In the genomic region with DNA sequence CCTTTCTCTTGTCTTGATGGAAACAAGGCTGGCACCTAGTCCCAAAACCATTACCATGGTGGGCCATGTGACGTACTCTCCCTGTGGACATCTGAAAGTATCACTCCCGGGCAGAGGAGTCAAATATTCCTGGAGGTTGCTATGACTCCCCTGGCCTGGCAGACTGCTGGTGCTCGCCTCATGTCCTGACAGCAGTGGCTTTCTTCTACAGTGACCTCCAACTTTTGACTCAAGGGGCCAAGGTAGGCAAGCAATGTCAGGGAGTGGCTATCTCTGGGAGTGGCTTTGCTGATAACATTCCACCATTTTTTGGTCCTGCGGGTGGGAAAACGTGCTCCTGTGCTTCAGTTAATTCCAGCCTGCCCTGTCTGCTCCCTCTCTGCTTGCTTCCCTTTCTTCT, we compare ENCODE assay signal across 18 mouse cellular contexts. TPM values are rescaled to one million over a fixed set of nuclear protein-coding genes. Genes with fewer than 3 reads are reported as not detected.
DNase-seq lines count a peak whose midpoint lies in the region; ATAC-seq lines count a peak whose summit lies in the region.
"Had no signal": no experiment of that assay in that cellular context is flagged by ENCODE, and none has a peak within 500 bp of the region (broad histone marks: within the 10 kb centered on the region; RNA-seq: fewer than 3 reads in every experiment).

No protein-coding gene starts in this region.

- H3K4me2 ChIP-seq in hindbrain, embryonic 13.5 days, result no peak overlapping the region
- H3K4me2 ChIP-seq: embryonic facial prominence, embryonic 12.5 days; forebrain, embryonic 12.5 days; hindbrain, embryonic 15.5 days had no signal

- no peak for DNase-seq in hindbrain, embryonic 10.5 days (ENCODE audit: low spot score)
- peak; percentile 48 for DNase-seq in ES-CJ7 (ENCODE audit: low read depth, low spot score)
- DNase-seq in ZHBTc4 (ENCODE audit: low read depth, low spot score), result peak; percentile 70
- DNase-seq in thymus, postnatal 36 days, result no peak
- DNase-seq in thymus, adult 18-20 months, result no peak
- DNase-seq: adrenal gland, postnatal 10 days; cerebellum, adult 11 months; cerebellum, adult 8-10 months; cerebellum, postnatal 14 days; embryo, embryonic 11 days; gastrocnemius, postnatal 14 days; heart, postnatal 14 days; kidney, adult 11 months had no signal

- no peak overlapping the region for H3K9ac ChIP-seq in hindbrain, embryonic 13.5 days
- H3K9ac ChIP-seq: embryonic facial prominence, embryonic 12.5 days; forebrain, embryonic 12.5 days; hindbrain, embryonic 15.5 days had no signal

- H3K4me3 ChIP-seq in hindbrain, embryonic 10.5 days, result no peak overlapping the region
- H3K4me3 ChIP-seq in hindbrain, embryonic 13.5 days, result no peak overlapping the region
- H3K4me3 ChIP-seq: embryonic facial prominence, embryonic 12.5 days; forebrain, embryonic 12.5 days; hindbrain, embryonic 15.5 days had no signal

- no peaks in the 10 kb centered on the region for H3K27me3 ChIP-seq in hindbrain, embryonic 10.5 days (ENCODE audit: insufficient read depth, poor library complexity, severe bottlenecking)
- no peaks in the 10 kb centered on the region for H3K27me3 ChIP-seq in hindbrain, embryonic 13.5 days
- H3K27me3 ChIP-seq: embryonic facial prominence, embryonic 12.5 days; forebrain, embryonic 12.5 days; hindbrain, embryonic 15.5 days had no signal

- no peaks in the 10 kb centered on the region for H3K9me3 ChIP-seq in hindbrain, embryonic 10.5 days
- no peaks in the 10 kb centered on the region for H3K9me3 ChIP-seq in hindbrain, embryonic 13.5 days
- H3K9me3 ChIP-seq: embryonic facial prominence, embryonic 12.5 days; forebrain, embryonic 12.5 days; hindbrain, embryonic 15.5 days had no signal

- no peak for ATAC-seq in hindbrain, embryonic 13.5 days (ENCODE audit: low FRiP score)
- ATAC-seq: forebrain, embryonic 16.5 days had no signal

- 81% methylated on average over 5 of the region's 5 CpGs for WGBS in hindbrain, embryonic 10.5 days
- whole genome bisulfite sequencing in hindbrain, embryonic 13.5 days, result 82% methylated on average over 5 of the region's 5 CpGs

- H3K36me3 ChIP-seq in hindbrain, embryonic 10.5 days, result no peaks in the 10 kb centered on the region
- no peaks in the 10 kb centered on the region for H3K36me3 ChIP-seq in hindbrain, embryonic 13.5 days
- H3K36me3 ChIP-seq: embryonic facial prominence, embryonic 12.5 days; forebrain, embryonic 12.5 days; hindbrain, embryonic 15.5 days had no signal

- peaks cover 53% of the 10 kb centered on the region for H3K4me1 ChIP-seq in hindbrain, embryonic 10.5 days (replicated peaks)
- peaks cover 28% of the 10 kb centered on the region for H3K4me1 ChIP-seq in hindbrain, embryonic 13.5 days (replicated peaks)

- H3K27ac ChIP-seq in hindbrain, embryonic 10.5 days, result 0 out of 2 replicates have a peak overlapping the region, but pooled peaks have one; percentile 9
- no peak overlapping the region for H3K27ac ChIP-seq in hindbrain, embryonic 13.5 days
- H3K27ac ChIP-seq: embryonic facial prominence, embryonic 12.5 days; forebrain, embryonic 12.5 days; hindbrain, embryonic 15.5 days had no signal

RNA-seq across cellular contexts. Expression of gene Ptgfrn, which starts 54.7 kb away (rescaled TPM):
- polyA plus RNA-seq in hindbrain, embryonic 10.5 days (2016; fragmentation: Nextera tagmentation; extraction: Ambion mirVana), result 2.0 and 2.1 TPM in 2 replicates
- polyA plus RNA-seq in hindbrain, embryonic 13.5 days (2015; fragmentation: Nextera tagmentation; extraction: Ambion mirVana), result 2.1 and 2.4 TPM in 2 replicates

Comparison
In these comparisons a context has a peak if more than half of its experiments do, and no peak if none do; other contexts are left out.
1. DNase-seq: peak in ES-CJ7 (single experiment) and ZHBTc4 (single experiment); none in hindbrain, embryonic 10.5 days (single experiment), thymus, postnatal 36 days (0 of 2) and thymus, adult 18-20 months (0 of 2).